Mouse (Mus musculus): Measurements from ENCODE around the gene Zfhx3. TPM values are rescaled to one million over a fixed set of nuclear protein-coding genes. Genes with fewer than 3 reads are reported as not detected.
A peak's percentile ranks its signal among the peaks of the same experiment; 100 is the strongest.

The Zfhx3 gene
- total and polyA plus RNA-seq, 2 experiments from 2014 or later, result 9.6 to 13.8 TPM

- TF ChIP-seq CTCF (IDR thresholded peaks at IDR 0.05; ENCODE audit: low read depth), result peak; percentile 96
- peak; percentile 87 for DNase-seq
- no peak overlapping the region for H3K4me3 ChIP-seq (ENCODE audit: low read depth, low read length)
- WGBS, result 5% methylated on average over 6 of the region's 6 CpGs
- no peaks in the 10 kb centered on the region for H3K36me3 ChIP-seq (ENCODE audit: insufficient read depth)
- no peak overlapping the region for H3K27ac ChIP-seq (ENCODE audit: low read depth, low read length)
- no peak overlapping the region for H3K9ac ChIP-seq
- no peak overlapping the region for H3K4me2 ChIP-seq (ENCODE audit: low read depth)
- H3K9me3 ChIP-seq (ENCODE audit: low read length), result no peaks in the 10 kb centered on the region
- peak; percentile 50; the same call in 1 of the 2 replicates for ATAC-seq
- peaks cover 9% of the 10 kb centered on the region for H3K4me1 ChIP-seq (ENCODE audit: insufficient read depth)
- H3K27me3 ChIP-seq (ENCODE audit: insufficient read depth, low read length), result no peaks in the 10 kb centered on the region
These were observed 969.1 kb downstream of the Zfhx3 start for GRCm38 (mm10) chr8:108911511-108911910.

GRCm38 (mm10) chr8:108912998-108913397, 970.6 kb downstream of the Zfhx3 start:
- no peak overlapping the region for H3K4me2 ChIP-seq (ENCODE audit: low read depth)
- DNase-seq (no peak), ATAC-seq (no peak)
- H3K4me3 ChIP-seq (ENCODE audit: low read depth, low read length), result no peak overlapping the region
- H3K36me3 ChIP-seq (ENCODE audit: insufficient read depth), result no peaks in the 10 kb centered on the region
- TF ChIP-seq CTCF (IDR thresholded peaks at IDR 0.05; ENCODE audit: low read depth), result no peak
- no peaks in the 10 kb centered on the region for H3K9me3 ChIP-seq (ENCODE audit: low read length)
- WGBS, result 88% methylated on average over 7 of the region's 7 CpGs
- H3K27me3 ChIP-seq (ENCODE audit: insufficient read depth, low read length), result no peaks in the 10 kb centered on the region
- H3K4me1 ChIP-seq (ENCODE audit: insufficient read depth), result peaks cover 9% of the 10 kb centered on the region
- H3K27ac ChIP-seq (ENCODE audit: low read depth, low read length), result no peak overlapping the region
- no peak overlapping the region for H3K9ac ChIP-seq

- H3K9me3 ChIP-seq (ENCODE audit: low read length), result no peaks in the 10 kb centered on the region
- no peak overlapping the region; the same call in 1 of the 2 replicates for H3K9ac ChIP-seq
- H3K27ac ChIP-seq (ENCODE audit: low read depth, low read length), result no peak overlapping the region
- no peak for TF ChIP-seq CTCF (IDR thresholded peaks at IDR 0.05; ENCODE audit: low read depth)
- H3K4me3 ChIP-seq (ENCODE audit: low read depth, low read length), result no peak overlapping the region
- no peaks in the 10 kb centered on the region for H3K4me1 ChIP-seq (ENCODE audit: insufficient read depth)
- no peaks in the 10 kb centered on the region for H3K36me3 ChIP-seq (ENCODE audit: insufficient read depth)
- ATAC-seq (no peak), DNase-seq (no peak)
- H3K27me3 ChIP-seq (ENCODE audit: insufficient read depth, low read length), result no peaks in the 10 kb centered on the region
- 57% methylated on average over 6 of the region's 6 CpGs for WGBS
- no peak overlapping the region for H3K4me2 ChIP-seq (ENCODE audit: low read depth)
These were observed 973.0 kb downstream of the Zfhx3 start for GRCm38 (mm10) chr8:108915425-108915824.

GRCm38 (mm10) chr8:108915876-108916275, 973.4 kb downstream of the Zfhx3 start:
- WGBS, result 63% methylated on average over 6 of the region's 6 CpGs
- Histone ChIP-seq H3K27me3 (ENCODE audit: insufficient read depth, low read length) (no peaks in the 10 kb centered on the region), H3K27ac (ENCODE audit: low read depth, low read length) (no peak overlapping the region), H3K9ac (no peak overlapping the region), H3K4me1 (ENCODE audit: insufficient read depth) (no peaks in the 10 kb centered on the region), H3K36me3 (ENCODE audit: insufficient read depth) (no peaks in the 10 kb centered on the region), H3K4me3 (ENCODE audit: low read depth, low read length) (no peak overlapping the region), H3K9me3 (ENCODE audit: low read length) (no peaks in the 10 kb centered on the region), H3K4me2 (ENCODE audit: low read depth) (no peak overlapping the region)
- TF ChIP-seq CTCF (IDR thresholded peaks at IDR 0.05; ENCODE audit: low read depth), result no peak
- DNase-seq, result no peak
- ATAC-seq, result no peak

GRCm38 (mm10) chr8:108920151-108920550, 977.7 kb downstream of the Zfhx3 start:
- no peak overlapping the region for H3K27ac ChIP-seq (ENCODE audit: low read depth, low read length)
- 48% methylated on average over 7 of the region's 7 CpGs for WGBS

GRCm38 (mm10) chr8:108923161-108923560, 980.7 kb downstream of the Zfhx3 start:
- H3K36me3 ChIP-seq (ENCODE audit: insufficient read depth), result no peaks in the 10 kb centered on the region
- no peak for DNase-seq
- no peak overlapping the region for H3K4me3 ChIP-seq (ENCODE audit: low read depth, low read length)
- no peak for ATAC-seq
- H3K4me2 ChIP-seq (ENCODE audit: low read depth), result no peak overlapping the region
- H3K4me1 ChIP-seq (ENCODE audit: insufficient read depth), result no peaks in the 10 kb centered on the region
- no peaks in the 10 kb centered on the region for H3K9me3 ChIP-seq (ENCODE audit: low read length)
- no peak for TF ChIP-seq CTCF (IDR thresholded peaks at IDR 0.05; ENCODE audit: low read depth)
- 92% methylated on average over 6 of the region's 6 CpGs for WGBS
- H3K27ac ChIP-seq (ENCODE audit: low read depth, low read length), result no peak overlapping the region
- no peak overlapping the region for H3K9ac ChIP-seq
- no peaks in the 10 kb centered on the region for H3K27me3 ChIP-seq (ENCODE audit: insufficient read depth, low read length)

More at GRCm38 (mm10) chr8:108920151-108920550, 977.7 kb downstream of the Zfhx3 start:
- H3K9me3 ChIP-seq (ENCODE audit: low read length), result no peaks in the 10 kb centered on the region
- no peaks in the 10 kb centered on the region for H3K36me3 ChIP-seq (ENCODE audit: insufficient read depth)
- no peak for TF ChIP-seq CTCF (IDR thresholded peaks at IDR 0.05; ENCODE audit: low read depth)
- H3K9ac ChIP-seq, result no peak overlapping the region
- no peak for DNase-seq
- H3K4me3 ChIP-seq (ENCODE audit: low read depth, low read length), result no peak overlapping the region
- no peak overlapping the region for H3K4me2 ChIP-seq (ENCODE audit: low read depth)
- ATAC-seq, result no peak
- H3K27me3 ChIP-seq (ENCODE audit: insufficient read depth, low read length), result no peaks in the 10 kb centered on the region
- H3K4me1 ChIP-seq (ENCODE audit: insufficient read depth), result no peaks in the 10 kb centered on the region

- WGBS, result 92% methylated on average over 9 of the region's 9 CpGs
- Histone ChIP-seq H3K27ac (ENCODE audit: low read depth, low read length) (no peak overlapping the region), H3K9ac (no peak overlapping the region)
These were observed 982.1 kb downstream of the Zfhx3 start for GRCm38 (mm10) chr8:108924526-108924925.

More at GRCm38 (mm10) chr8:108924526-108924925, 982.1 kb downstream of the Zfhx3 start:
- ATAC-seq (no peak), DNase-seq (no peak)
- no peak for TF ChIP-seq CTCF (IDR thresholded peaks at IDR 0.05; ENCODE audit: low read depth)
- Histone ChIP-seq H3K27me3 (ENCODE audit: insufficient read depth, low read length) (no peaks in the 10 kb centered on the region), H3K4me1 (ENCODE audit: insufficient read depth) (no peaks in the 10 kb centered on the region), H3K9me3 (ENCODE audit: low read length) (no peaks in the 10 kb centered on the region), H3K36me3 (ENCODE audit: insufficient read depth) (no peaks in the 10 kb centered on the region), H3K4me3 (ENCODE audit: low read depth, low read length) (no peak overlapping the region), H3K4me2 (ENCODE audit: low read depth) (no peak overlapping the region)
